Mouse (Mus musculus) hindbrain, embryonic 11.5 days (tissue): ENCODE measurements at regions not wholly inside any gene's neighbourhood (a gene's known extent, or its start where the extent isn't known, plus 50 kb on each side); places are given as distances from the start of the nearest gene placed in this dataset.

Source experiments
- ATAC-seq: fragments of 200-750 bp; cut with Nextera tagmentation; 2 replicates; pipeline ENCODE4 v1.8.0; 2017; ENCODE audit warnings: mild to moderate bottlenecking, moderate TSS enrichment, moderate library complexity; ENCODE audit not compliant: low FRiP score
- DNase-seq: peaks from one replicate; pipeline ENCODE4 v3.0.0-alpha.2; 2015; ENCODE audit warnings: low spot score
- H3K27ac ChIP-seq: fragments of 300-500 bp; sonication (generic); 2 replicates; pipeline ENCODE4 v1.5.1; 2014; ENCODE audit warnings: mild to moderate bottlenecking, low read depth, low read length
- H3K27me3 ChIP-seq: fragments of 300-500 bp; sonication (generic); 2 replicates; pipeline ENCODE4 v1.6.1; 2014; ENCODE audit warnings: mild to moderate bottlenecking, low read length, moderate library complexity, mixed read lengths; ENCODE audit not compliant: control insufficient read depth, insufficient read depth
- H3K36me3 ChIP-seq: fragments of 300-500 bp; sonication (generic); 2 replicates; pipeline ENCODE4 v1.6.1; 2014; ENCODE audit warnings: mild to moderate bottlenecking, low read length, moderate library complexity, mixed read lengths; ENCODE audit not compliant: control insufficient read depth, insufficient read depth
- H3K4me1 ChIP-seq: fragments of 300-500 bp; sonication (generic); replicated peaks from 2 replicates; pipeline ENCODE4 v1.6.1; 2014; ENCODE audit warnings: low read length, mixed read lengths; ENCODE audit not compliant: control insufficient read depth, insufficient read depth
- H3K4me2 ChIP-seq: fragments of 300-500 bp; sonication (generic); replicated peaks from 2 replicates; pipeline ENCODE4 v1.6.1; 2014; ENCODE audit warnings: mild to moderate bottlenecking, low read depth, low read length
- H3K4me3 ChIP-seq: fragments of 300-500 bp; sonication (generic); 2 replicates; pipeline ENCODE4 v1.5.1; 2014; ENCODE audit warnings: low read depth, low read length
- H3K9ac ChIP-seq: fragments of 300-500 bp; sonication (generic); 2 replicates; pipeline ENCODE4 v1.6.1; 2014; ENCODE audit warnings: low read depth, low read length
- H3K9me3 ChIP-seq: fragments of 300-500 bp; sonication (generic); 2 replicates; pipeline ENCODE4 v1.6.1; 2016; ENCODE audit warnings: low read length; ENCODE audit not compliant: control insufficient read depth
- WGBS: fragments of 180-500 bp; shearing (Covaris S2); extraction: QIAGEN DNeasy Blood & Tissue Kit; methylation state at CpG from one replicate; pipeline ENCODE4 v1.1.7; 2014; 5-methylcytosine and 5-hydroxymethylcytosine counted together

DNA sequence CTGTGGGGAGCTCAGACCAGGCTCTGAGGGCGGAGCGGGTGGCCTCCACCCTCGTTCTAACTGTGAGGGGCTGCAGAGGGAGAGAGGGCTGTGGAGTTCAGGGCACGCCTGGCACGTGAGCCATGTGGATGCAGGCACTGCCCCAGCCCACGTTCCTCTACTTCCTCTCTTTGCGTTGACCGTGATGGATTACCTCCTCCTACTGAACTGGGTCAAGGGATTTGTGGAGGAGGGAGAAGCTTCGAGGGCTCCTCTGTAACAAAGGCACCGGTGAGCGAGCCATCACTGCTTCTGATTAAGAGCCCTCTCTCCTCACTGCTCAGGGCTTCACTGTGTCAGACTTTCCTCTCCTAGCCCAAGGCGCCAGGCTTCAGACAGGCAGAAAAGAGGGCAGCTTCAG lies 371.1 kb downstream of the Cdh26 start:
- no peak for ATAC-seq
- no peak overlapping the region for H3K4me2 ChIP-seq
- H3K9ac ChIP-seq: no peak overlapping the region
- H3K4me3 ChIP-seq: no peak overlapping the region
- no peak overlapping the region for H3K27ac ChIP-seq
- no peaks in the 10 kb centered on the region for H3K9me3 ChIP-seq
- no peaks in the 10 kb centered on the region for H3K4me1 ChIP-seq
- DNase-seq: no peak
- no peaks in the 10 kb centered on the region for H3K27me3 ChIP-seq
- 50% methylated on average over 12 of the region's 12 CpGs for WGBS
- H3K36me3 ChIP-seq: no peaks in the 10 kb centered on the region

GRCm38 (mm10) chr2:178805283-178805682 lies 375.0 kb downstream of the Cdh26 start:
- Histone ChIP-seq H3K27me3 (no peaks in the 10 kb centered on the region), H3K36me3 (no peaks in the 10 kb centered on the region), H3K9ac (no peak overlapping the region), H3K9me3 (no peaks in the 10 kb centered on the region), H3K4me1 (no peaks in the 10 kb centered on the region), H3K4me2 (no peak overlapping the region), H3K4me3 (no peak overlapping the region), H3K27ac (no peak overlapping the region)
- WGBS: 75% methylated on average over 8 of the region's 8 CpGs
- no peak for ATAC-seq
- DNase-seq: no peak

DNA sequence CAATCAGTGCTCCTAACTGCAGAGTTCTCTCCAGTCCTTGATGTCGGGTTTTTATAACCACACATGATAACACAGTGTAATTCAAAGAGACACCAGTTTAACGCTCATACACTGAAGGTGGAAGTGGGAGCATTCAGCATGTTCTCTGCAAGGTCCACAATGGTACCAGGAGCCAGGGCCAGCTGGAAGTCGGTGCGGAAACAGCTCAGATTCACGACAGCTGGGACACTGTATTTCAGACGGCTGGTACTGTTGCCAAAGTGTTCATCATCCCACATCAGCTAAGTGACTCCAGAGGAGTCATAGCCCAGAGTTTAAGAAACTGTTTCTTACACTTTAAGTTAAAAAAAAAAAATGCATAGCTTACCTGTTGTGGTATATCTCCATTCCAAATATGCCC lies 391.2 kb downstream of the Cdh26 start:
- DNase-seq (no peak), ATAC-seq (no peak)
- Histone ChIP-seq H3K4me1 (no peaks in the 10 kb centered on the region), H3K36me3 (no peaks in the 10 kb centered on the region), H3K27ac (no peak overlapping the region), H3K4me3 (no peak overlapping the region), H3K27me3 (no peaks in the 10 kb centered on the region), H3K4me2 (no peak overlapping the region), H3K9ac (no peak overlapping the region), H3K9me3 (no peaks in the 10 kb centered on the region)
- WGBS: 86% methylated on average over 6 of the region's 6 CpGs

- no peak for DNase-seq
- 75% methylated on average over 3 of the region's 3 CpGs for WGBS
Measured at GRCm38 (mm10) chr2:178830313-178830712, 400.0 kb downstream of the Cdh26 start.

GRCm38 (mm10) chr2:178834986-178835385 lies 404.7 kb downstream of the Cdh26 start:
- 88% methylated on average over 7 of the region's 7 CpGs for WGBS
- Histone ChIP-seq H3K9ac (no peak overlapping the region), H3K36me3 (no peaks in the 10 kb centered on the region), H3K4me3 (no peak overlapping the region), H3K4me1 (no peaks in the 10 kb centered on the region), H3K27ac (no peak overlapping the region), H3K9me3 (no peaks in the 10 kb centered on the region), H3K27me3 (no peaks in the 10 kb centered on the region), H3K4me2 (no peak overlapping the region)
- no peak for ATAC-seq
- DNase-seq: no peak

More at GRCm38 (mm10) chr2:178830313-178830712, 400.0 kb downstream of the Cdh26 start:
- H3K9ac ChIP-seq: no peak overlapping the region
- H3K36me3 ChIP-seq: no peaks in the 10 kb centered on the region
- no peak overlapping the region for H3K27ac ChIP-seq
- H3K27me3 ChIP-seq: no peaks in the 10 kb centered on the region
- no peak for ATAC-seq
- no peaks in the 10 kb centered on the region for H3K9me3 ChIP-seq
- H3K4me3 ChIP-seq: no peak overlapping the region
- H3K4me1 ChIP-seq: no peaks in the 10 kb centered on the region
- H3K4me2 ChIP-seq: no peak overlapping the region

GRCm38 (mm10) chr2:178838571-178838970 lies 408.2 kb downstream of the Cdh26 start:
- Histone ChIP-seq H3K27me3 (no peaks in the 10 kb centered on the region), H3K4me3 (no peak overlapping the region), H3K4me2 (no peak overlapping the region), H3K4me1 (no peaks in the 10 kb centered on the region), H3K9ac (no peak overlapping the region), H3K36me3 (no peaks in the 10 kb centered on the region), H3K9me3 (no peaks in the 10 kb centered on the region), H3K27ac (no peak overlapping the region)
- ATAC-seq (0 out of 2 replicates have a peak, but pooled peaks have one; percentile 14), DNase-seq (no peak)
- 30% methylated on average over 6 of the region's 6 CpGs for WGBS

DNA sequence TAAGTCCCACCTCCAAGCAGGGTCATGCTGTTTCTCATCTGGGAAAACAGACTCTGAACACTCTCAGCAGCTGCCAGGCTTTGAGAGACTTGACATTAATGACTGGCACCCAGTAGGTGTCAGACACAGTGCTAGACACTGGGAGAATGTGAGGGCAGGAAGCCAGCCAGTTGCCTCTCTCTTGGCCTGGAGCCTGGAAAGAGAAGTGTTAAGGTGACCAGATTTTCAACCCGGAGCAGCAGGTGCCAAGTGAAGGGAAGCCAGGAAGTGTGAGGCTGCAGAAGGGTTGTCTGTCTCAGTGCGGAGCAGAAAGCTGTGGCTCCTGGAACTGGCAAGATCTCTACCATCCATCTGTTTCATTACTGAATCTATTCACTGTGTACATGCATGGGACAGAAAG lies 410.6 kb downstream of the Cdh26 start:
- Histone ChIP-seq H3K4me3 (no peak overlapping the region), H3K9me3 (no peaks in the 10 kb centered on the region), H3K4me1 (no peaks in the 10 kb centered on the region), H3K27me3 (no peaks in the 10 kb centered on the region), H3K9ac (no peak overlapping the region), H3K27ac (no peak overlapping the region), H3K36me3 (no peaks in the 10 kb centered on the region), H3K4me2 (no peak overlapping the region)
- no peak for ATAC-seq
- DNase-seq: no peak
- 73% methylated on average over 2 of the region's 2 CpGs for WGBS

GRCm38 (mm10) chr2:178842595-178842994 lies 412.3 kb downstream of the Cdh26 start:
- Histone ChIP-seq H3K4me1 (no peaks in the 10 kb centered on the region), H3K4me2 (no peak overlapping the region), H3K4me3 (no peak overlapping the region), H3K9ac (no peak overlapping the region), H3K9me3 (no peaks in the 10 kb centered on the region), H3K27me3 (no peaks in the 10 kb centered on the region), H3K27ac (no peak overlapping the region), H3K36me3 (no peaks in the 10 kb centered on the region)
- DNase-seq: no peak
- 74% methylated on average over 12 of the region's 12 CpGs for WGBS
- no peak for ATAC-seq

DNA sequence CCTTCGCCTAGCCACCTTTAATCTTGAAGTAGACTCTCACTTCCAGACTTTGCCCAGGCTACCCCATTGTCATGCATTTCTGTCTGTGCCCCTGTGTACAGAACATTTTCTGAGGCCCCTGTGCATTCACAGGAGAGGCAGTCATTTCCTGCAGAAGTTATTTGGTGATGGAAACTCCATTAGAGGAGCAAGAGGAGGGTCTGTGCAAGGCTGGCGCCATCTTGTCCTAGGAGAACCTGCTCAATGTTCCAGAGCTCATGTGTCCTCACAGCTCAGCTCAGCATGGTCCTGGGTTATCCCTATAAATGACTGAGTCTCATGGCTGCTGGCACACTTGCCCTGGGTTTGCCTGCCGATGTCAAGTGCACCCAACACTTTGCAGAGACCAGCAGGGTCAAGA lies 413.1 kb downstream of the Cdh26 start:
- no peaks in the 10 kb centered on the region for H3K36me3 ChIP-seq
- 90% methylated on average over 3 of the region's 3 CpGs for WGBS
- H3K4me1 ChIP-seq: no peaks in the 10 kb centered on the region
- no peaks in the 10 kb centered on the region for H3K9me3 ChIP-seq
- H3K4me2 ChIP-seq: no peak overlapping the region
- no peak overlapping the region for H3K27ac ChIP-seq
- no peak for ATAC-seq
- no peaks in the 10 kb centered on the region for H3K27me3 ChIP-seq
- DNase-seq: no peak
- no peak overlapping the region for H3K9ac ChIP-seq
- H3K4me3 ChIP-seq: no peak overlapping the region
